Mouse (Mus musculus) frontal cortex, postnatal 25 days (tissue): Measurements from ENCODE around the gene Mrps21.
A peak's percentile ranks its signal among the peaks of the same experiment; 100 is the strongest.
"Not testable (repeated sequence)": the region's sequence is repeated elsewhere in the genome, so short reads cannot be mapped to it uniquely, and the experiment has no call there.

Source experiments
- DNase-seq, 2 experiments: peaks; one replicate each; pipeline ENCODE4 v3.0.0; 2022; ENCODE audit warnings: low spot score in 2 of 2

Mrps21 gene

GRCm38 (mm10) chr3:95892066-95893052, 21.0 kb upstream of the Mrps21 start:
- DNase-seq = no peak

GRCm38 (mm10) chr3:95891211-95892065, 20.1 kb upstream of the Mrps21 start, which contains the start of gene BC028528:
TSS of gene BC028528 (minus strand) at chr3:95892005.
- DNase-seq = no peak

- DNase-seq = no peak
These were observed 18.3 kb upstream of the Mrps21 start for GRCm38 (mm10) chr3:95889664-95890063.

DNA sequence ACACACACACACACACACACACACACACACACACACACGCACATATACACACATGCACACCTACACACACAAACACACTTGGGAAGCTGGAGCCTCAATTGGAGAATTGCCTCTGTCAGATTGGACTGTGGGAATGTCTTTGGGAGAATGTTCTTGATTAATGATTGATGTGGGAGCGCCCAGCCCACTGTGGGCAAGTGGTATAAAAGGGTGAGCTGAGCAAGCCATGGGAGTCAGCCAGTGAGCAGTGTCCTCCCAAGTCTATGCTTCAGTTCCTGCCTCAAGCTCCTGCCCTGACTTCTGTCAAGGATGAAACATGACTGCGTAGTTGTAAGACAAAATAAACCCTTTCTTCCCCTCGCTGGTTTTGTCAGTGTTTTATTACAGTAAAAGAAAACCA, 16.3 kb upstream of the Mrps21 start:
- no peak for DNase-seq

DNA sequence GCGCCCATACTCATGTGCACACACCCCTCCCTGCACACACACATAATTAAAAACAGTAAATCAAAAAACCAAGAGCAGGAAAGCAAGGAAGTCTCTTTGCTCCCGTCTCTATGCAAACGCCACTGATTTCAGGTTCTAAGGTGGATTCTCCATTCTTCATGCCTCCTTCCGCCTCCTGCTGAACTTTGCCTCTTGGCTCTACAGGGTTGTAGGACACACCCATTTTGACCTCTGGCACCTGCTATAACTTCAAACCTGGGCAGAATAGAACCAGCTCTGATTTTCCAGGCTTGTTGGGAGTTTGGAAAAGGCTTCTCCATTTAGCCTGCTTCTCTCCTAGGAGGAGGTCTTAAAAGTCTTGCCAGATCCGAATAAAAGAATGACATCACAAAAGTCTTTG, 13.1 kb upstream of the Mrps21 start:
- DNase-seq = no peak

- peak; percentile 58 to 68 for DNase-seq
These were observed 11.6 kb upstream of the Mrps21 start for GRCm38 (mm10) chr3:95882816-95883425.

DNA sequence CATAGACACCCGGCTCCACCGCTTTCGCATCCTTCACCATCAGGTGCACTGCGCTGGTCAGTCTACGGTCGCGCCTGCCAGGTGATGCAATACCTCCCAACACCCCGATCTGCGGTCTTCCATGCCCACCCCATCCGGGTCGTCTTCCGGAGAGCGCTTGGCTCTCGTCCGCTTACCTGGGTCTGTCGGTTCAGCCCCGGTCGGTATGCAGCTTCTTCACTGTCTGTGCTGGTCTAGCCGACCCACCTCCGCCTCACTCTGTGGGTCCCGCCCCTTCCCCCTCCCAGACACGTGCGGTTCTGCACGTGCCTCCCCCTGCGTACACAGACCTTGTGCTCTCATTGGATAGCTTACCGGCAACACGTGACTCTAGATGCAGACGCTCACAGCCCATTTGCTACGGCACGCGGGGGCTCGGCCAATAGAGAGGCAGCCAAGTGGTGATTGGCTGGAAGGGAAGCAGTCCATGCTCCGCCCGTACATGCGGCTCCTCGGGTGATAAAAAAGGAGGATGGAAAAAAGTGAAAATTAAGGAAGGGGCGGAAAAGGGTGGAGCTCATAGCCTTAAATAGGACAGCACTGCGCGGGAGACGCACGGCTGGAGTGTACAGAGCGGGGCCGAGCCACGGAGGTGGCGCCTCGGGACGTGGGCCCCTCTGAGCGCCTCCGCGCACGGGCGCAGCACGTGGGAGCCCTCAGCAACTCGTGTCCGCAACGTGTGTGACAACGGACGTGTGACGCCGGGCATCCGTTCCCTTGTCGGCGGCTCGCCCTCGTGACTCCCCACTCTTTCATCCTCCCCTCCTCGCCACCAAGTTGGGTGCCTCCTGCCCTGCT, 10.9 kb upstream of the Mrps21 start, which contains the start of gene Ciart:
TSS of gene Ciart (minus strand) at position 273 of the 837 bp plus-strand sequence.
- DNase-seq = peak; percentile 86 to 87

GRCm38 (mm10) chr3:95879063-95879462, 7.7 kb upstream of the Mrps21 start:
- no peak for DNase-seq

DNA sequence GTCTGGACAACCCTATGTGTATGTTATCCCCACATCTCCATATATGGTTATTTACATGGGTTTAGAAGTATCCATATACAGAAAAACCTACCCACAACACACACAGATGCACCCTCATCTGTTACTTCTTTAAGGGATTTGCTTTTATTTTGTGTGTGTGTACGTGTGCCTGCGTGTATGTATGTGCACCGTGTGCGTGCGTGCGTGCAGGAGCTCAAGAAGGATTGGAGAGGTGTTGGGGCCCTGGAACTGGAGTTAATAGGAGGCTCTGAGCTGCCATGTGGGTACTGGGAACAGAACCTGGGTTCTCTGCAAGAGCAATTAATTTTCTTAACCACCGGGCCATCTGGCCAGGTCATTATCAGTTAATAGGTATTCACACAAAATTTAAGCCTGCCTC, 729 bp upstream of the Mrps21 start:
- no peak for DNase-seq

DNA sequence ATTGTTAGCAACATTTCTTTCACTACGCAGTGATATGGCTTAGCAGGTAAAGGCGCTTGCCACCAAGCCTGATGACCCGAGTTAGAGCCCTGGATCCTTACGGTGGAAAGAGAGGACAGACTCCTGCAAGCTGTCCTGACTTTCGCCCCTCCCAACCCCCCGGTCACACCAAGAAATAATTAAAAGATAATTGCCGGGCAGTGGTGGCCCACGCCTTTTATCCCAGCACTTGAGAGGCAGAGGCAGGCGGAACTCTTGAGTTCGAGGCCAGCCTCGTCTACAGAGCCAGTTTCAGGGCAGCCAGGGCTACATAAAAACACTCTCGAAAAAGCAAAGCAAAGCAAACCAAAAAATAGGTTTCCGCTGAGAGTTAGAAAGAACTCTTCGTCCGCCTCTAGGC, 343 bp downstream of the Mrps21 start:
- DNase-seq = no peak

GRCm38 (mm10) chr3:95867408-95867807, 3.9 kb downstream of the Mrps21 start:
- DNase-seq = no peak

- DNase-seq = no peak
These were observed 5.2 kb downstream of the Mrps21 start for GRCm38 (mm10) chr3:95866071-95866470.

DNA sequence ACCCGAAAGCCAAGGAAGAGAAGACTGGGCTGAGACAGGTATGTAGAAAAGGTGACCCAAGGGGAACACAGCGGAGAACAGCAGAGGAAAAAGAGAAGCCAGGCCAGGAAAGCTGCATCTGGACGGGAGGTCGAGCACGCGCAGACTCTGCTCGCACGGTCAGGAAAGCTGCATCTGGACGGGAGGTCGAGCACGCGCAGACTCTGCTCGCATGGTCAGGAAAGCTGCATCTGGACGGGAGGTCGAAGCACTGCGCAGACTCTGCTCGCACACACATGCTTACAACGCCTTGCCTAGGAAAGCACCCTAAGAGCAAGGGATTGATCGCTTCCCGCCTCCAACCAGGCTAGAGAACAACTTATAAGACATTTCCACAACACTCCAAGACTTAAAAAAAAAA, 5.7 kb downstream of the Mrps21 start:
- no peak for DNase-seq

DNA sequence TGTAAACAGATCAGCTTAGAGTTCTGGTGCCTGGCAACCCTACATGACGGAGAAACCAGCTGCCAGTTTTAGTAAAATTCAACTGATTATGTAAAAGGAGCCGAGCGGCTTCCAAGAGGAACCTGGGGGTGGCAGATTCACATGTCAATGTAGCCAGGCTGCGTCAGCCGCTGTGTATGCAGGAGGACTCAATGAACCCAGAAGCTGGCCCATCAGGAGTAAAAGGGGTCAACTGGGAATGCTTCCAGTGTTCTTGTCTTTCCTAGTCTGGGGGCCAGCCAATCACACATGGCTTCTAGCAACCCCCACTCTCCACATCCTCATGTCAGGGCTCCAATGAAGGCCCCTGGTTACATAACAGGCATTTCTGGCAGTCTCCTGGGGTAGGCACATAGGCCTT, 6.3 kb downstream of the Mrps21 start:
- DNase-seq = peak; percentile 38 to 52

- no peak for DNase-seq
These were observed 7.7 kb downstream of the Mrps21 start for GRCm38 (mm10) chr3:95863578-95863977.

DNA sequence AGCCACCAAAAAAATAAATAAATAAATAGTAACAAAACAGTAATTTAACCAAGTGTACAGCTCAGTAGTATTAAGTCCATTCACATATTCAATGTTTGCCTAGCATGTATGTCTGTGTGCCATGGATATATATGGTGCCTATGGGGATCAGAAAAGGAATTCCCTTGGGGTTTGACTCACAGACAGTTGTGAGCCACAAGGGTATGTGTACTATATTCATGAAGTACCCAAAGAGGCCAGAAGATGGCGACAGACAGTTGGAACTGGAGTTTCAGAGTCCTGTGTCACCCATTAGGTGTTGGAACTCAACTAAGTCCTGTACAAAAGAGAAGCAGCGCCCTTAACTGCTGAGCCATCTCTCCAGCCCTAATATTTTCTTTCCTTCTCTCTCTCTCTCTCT, 9.5 kb downstream of the Mrps21 start:
- DNase-seq = no peak

DNA sequence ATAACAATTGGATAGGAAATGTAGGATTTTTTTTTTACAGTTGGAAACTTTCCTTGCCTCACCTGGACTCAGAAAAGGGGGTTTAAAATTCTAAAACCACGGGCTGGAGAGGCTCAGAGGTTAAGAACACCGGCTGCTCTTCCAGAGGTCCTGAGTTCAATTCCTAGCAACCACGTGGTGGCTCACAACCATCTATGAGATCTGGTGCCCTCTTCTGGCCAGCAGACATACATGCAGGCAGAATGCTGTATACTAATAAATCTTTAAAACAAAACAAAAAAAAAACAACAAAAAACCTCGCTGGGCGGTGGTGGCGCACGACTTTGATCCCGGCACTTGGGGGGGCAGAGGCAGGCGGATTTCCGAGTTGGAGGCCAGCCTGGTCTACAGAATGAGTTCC, 10.1 kb downstream of the Mrps21 start:
- DNase-seq = no peak

DNA sequence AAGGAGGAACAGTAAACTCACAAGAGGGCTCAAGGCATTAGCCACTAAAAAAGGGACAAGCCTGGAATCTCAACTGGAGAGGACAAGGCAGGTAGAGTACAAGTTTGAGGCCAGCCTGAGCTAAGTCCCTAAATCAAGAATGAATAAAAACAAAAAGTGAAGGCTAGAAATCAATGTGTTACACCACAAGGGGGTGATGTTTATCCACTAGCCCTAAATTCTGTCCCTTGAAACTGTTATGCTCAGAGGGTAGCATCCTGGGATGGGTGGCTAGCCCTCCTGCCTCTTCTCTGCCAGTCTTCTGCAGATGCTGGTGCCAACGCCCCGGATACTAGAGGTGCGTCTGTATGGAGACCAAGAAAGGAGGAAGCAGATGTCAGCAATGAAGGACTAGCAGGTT, 11.0 kb downstream of the Mrps21 start:
- DNase-seq = no peak

DNA sequence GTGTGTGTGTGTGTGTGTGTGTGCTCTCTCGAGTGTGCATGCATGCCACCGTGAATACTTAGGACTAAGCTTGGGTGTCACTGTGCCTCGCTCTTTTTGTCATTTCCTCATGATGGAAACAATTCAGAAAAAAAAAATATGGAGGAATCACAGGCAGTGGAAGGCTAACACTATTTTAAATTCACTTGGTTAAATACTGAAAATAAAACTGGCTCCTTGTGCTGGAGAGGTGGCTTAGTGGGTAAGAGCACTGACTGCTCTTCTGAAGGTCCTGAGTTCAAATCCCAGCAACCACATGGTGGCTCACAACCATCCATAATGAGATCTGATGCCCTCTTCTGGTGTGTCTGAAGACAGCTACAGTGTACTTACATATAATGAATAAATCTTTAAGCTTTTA, 13.0 kb downstream of the Mrps21 start:
- not testable (repeated sequence) for DNase-seq

DNA sequence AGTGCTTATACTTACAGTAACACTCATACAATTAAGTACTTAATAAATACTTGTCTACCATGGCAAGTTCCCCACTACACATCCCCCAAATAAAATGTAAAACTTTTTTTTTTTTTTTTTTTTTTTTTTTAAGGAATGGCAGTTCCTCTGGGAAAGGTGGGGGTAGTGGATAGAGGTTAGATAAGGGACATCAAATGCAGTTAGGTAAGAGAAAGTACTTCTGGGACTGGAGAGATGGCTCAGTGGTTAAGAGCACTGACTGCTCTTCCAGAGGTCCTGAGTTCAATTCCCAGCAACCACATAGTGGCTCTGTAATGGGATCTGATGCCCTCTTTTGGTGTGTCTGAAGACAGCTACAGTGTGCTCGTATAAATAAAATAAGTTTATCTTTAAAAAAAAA, 14.3 kb downstream of the Mrps21 start:
- DNase-seq = not testable (repeated sequence)

- DNase-seq = no peak
These were observed 15.2 kb downstream of the Mrps21 start for GRCm38 (mm10) chr3:95856115-95856514.
